ENCODE assay signal across 19 mouse cellular contexts in the genomic region with DNA sequence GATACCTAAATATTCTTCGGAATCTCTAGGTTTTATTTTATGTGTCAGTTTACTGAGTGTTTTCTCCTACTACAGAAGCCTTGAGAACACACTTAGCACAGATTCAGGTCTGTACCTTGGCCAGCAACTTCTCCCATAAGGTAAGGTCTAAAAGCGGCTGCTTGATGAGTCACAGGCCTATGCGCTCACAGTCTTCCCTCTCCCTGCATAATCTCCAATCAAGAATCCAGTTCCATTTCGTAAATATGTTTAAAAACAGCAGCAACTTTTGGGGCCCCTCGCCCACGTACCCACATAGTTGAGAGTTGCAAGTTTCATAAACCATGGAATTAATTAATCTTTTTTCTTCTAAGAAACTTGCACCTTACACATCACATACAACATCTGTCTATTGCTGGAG.
"Had no signal": no experiment of that assay in that cellular context is flagged by ENCODE, and none has a peak within 500 bp of the region (broad histone marks: within the 10 kb centered on the region; RNA-seq: fewer than 3 reads in every experiment).

No protein-coding gene starts in this region.

- ATAC-seq: intestine, postnatal 0 days; liver, postnatal 0 days; lung, postnatal 0 days; midbrain, embryonic 15.5 days had no signal

- H3K4me3 ChIP-seq: kidney, embryonic 15.5 days; limb, embryonic 12.5 days; limb, embryonic 15.5 days; midbrain, embryonic 12.5 days; midbrain, embryonic 15.5 days; neural tube, embryonic 12.5 days; neural tube, embryonic 15.5 days had no signal

- H3K27ac ChIP-seq: kidney, embryonic 15.5 days; limb, embryonic 12.5 days; limb, embryonic 15.5 days; liver, embryonic 14.5 days; macrophage; midbrain, embryonic 12.5 days; midbrain, embryonic 15.5 days; neural tube, embryonic 12.5 days; neural tube, embryonic 15.5 days; stomach, postnatal 0 days had no signal

- H3K4me1 ChIP-seq: kidney, embryonic 15.5 days; limb, embryonic 12.5 days; midbrain, embryonic 12.5 days; midbrain, embryonic 15.5 days; neural tube, embryonic 12.5 days had no signal

- DNase-seq: kidney, adult 8-10 months; kidney, postnatal 10 days; kidney, postnatal 36 days; liver, postnatal 0 days; lung, embryonic 14.5 days; retina, postnatal 1 day; thymus, postnatal 25 days had no signal
